Mouse (Mus musculus): ENCODE data around the gene Ubn2. TPM values are rescaled to one million over a fixed set of nuclear protein-coding genes. Genes with fewer than 3 reads are reported as not detected.
A peak's percentile ranks its signal among the peaks of the same experiment; 100 is the strongest.
"Not testable (repeated sequence)": the region's sequence is repeated elsewhere in the genome, so short reads cannot be mapped to it uniquely, and the experiment has no call there.

Ubn2 gene
- 16.2 and 16.6 TPM in 2 replicates for polyA plus RNA-seq (2012; rRNA removed)

GRCm38 (mm10) chr6:38433261-38434033, at the start of gene Ubn2:
Ubn2 (plus strand) TSS chr6:38433950.
- H3K27ac ChIP-seq (ENCODE audit: control insufficient read depth, insufficient read depth, low read length) = peak within 1 kb of the TSS; percentile 69
- TF ChIP-seq CTCF (IDR thresholded peaks at IDR 0.05; ENCODE audit: borderline replicate concordance, control insufficient read depth, extremely low read depth, insufficient read depth, low read length, poor library complexity) (no peak), POLR2A (IDR thresholded peaks at IDR 0.05; ENCODE audit: control insufficient read depth, extremely low read depth, insufficient read depth, low read length, poor library complexity) (peak; percentile 40)
- peak within 1 kb of the TSS; percentile 71 for H3K4me3 ChIP-seq (ENCODE audit: control insufficient read depth, insufficient read depth, low read length)
- no peaks in the 10 kb centered on the region for H3K36me3 ChIP-seq (ENCODE audit: control insufficient read depth, insufficient read depth, low read length)
- H3K27me3 ChIP-seq (ENCODE audit: control insufficient read depth, insufficient read depth, low read length) = no peaks in the 10 kb centered on the region
- H3K4me1 ChIP-seq (replicated peaks; ENCODE audit: control insufficient read depth, insufficient read depth, low read length) = no peaks in the 10 kb centered on the region; the same call in 1 of the 2 replicates
- peak; percentile 99 for DNase-seq
- under 1% methylated on average over 64 of the region's 64 CpGs for WGBS

GRCm38 (mm10) chr6:38389671-38390070, 44.1 kb upstream of the Ubn2 start:
- TF ChIP-seq POLR2A (IDR thresholded peaks at IDR 0.05; ENCODE audit: control insufficient read depth, extremely low read depth, insufficient read depth, low read length, poor library complexity) (no peak), CTCF (IDR thresholded peaks at IDR 0.05; ENCODE audit: borderline replicate concordance, control insufficient read depth, extremely low read depth, insufficient read depth, low read length, poor library complexity) (no peak)
- Histone ChIP-seq H3K4me3 (ENCODE audit: control insufficient read depth, insufficient read depth, low read length) (no peak overlapping the region), H3K4me1 (replicated peaks; ENCODE audit: control insufficient read depth, insufficient read depth, low read length) (no peaks in the 10 kb centered on the region), H3K36me3 (ENCODE audit: control insufficient read depth, insufficient read depth, low read length) (no peaks in the 10 kb centered on the region), H3K27ac (ENCODE audit: control insufficient read depth, insufficient read depth, low read length) (no peak overlapping the region), H3K27me3 (ENCODE audit: control insufficient read depth, insufficient read depth, low read length) (no peaks in the 10 kb centered on the region)
- WGBS = 85% methylated on average over 3 of the region's 3 CpGs
- DNase-seq = peak; percentile 26

GRCm38 (mm10) chr6:38432457-38432856, 1.3 kb upstream of the Ubn2 start:
- H3K27me3 ChIP-seq (ENCODE audit: control insufficient read depth, insufficient read depth, low read length); DNase-seq; H3K27ac ChIP-seq (ENCODE audit: control insufficient read depth, insufficient read depth, low read length); H3K4me1 ChIP-seq (replicated peaks; ENCODE audit: control insufficient read depth, insufficient read depth, low read length); H3K36me3 ChIP-seq (ENCODE audit: control insufficient read depth, insufficient read depth, low read length); H3K4me3 ChIP-seq (ENCODE audit: control insufficient read depth, insufficient read depth, low read length): not testable (repeated sequence)
- 86% methylated on average over 5 of the region's 5 CpGs for WGBS

GRCm38 (mm10) chr6:38434055-38435023, 589 bp downstream of the Ubn2 start:
- under 1% methylated on average over 114 of the region's 118 CpGs for WGBS
- TF ChIP-seq CTCF (IDR thresholded peaks at IDR 0.05; ENCODE audit: borderline replicate concordance, control insufficient read depth, extremely low read depth, insufficient read depth, low read length, poor library complexity) = no peak
- TF ChIP-seq POLR2A (IDR thresholded peaks at IDR 0.05; ENCODE audit: control insufficient read depth, extremely low read depth, insufficient read depth, low read length, poor library complexity) = no peak
- DNase-seq = peak; percentile 58
- Histone ChIP-seq H3K27me3 (ENCODE audit: control insufficient read depth, insufficient read depth, low read length) (no peaks in the 10 kb centered on the region), H3K4me3 (ENCODE audit: control insufficient read depth, insufficient read depth, low read length) (peak overlapping the region; percentile 71), H3K4me1 (replicated peaks; ENCODE audit: control insufficient read depth, insufficient read depth, low read length) (no peaks in the 10 kb centered on the region; the same call in 1 of the 2 replicates), H3K36me3 (ENCODE audit: control insufficient read depth, insufficient read depth, low read length) (no peaks in the 10 kb centered on the region), H3K27ac (ENCODE audit: control insufficient read depth, insufficient read depth, low read length) (peak overlapping the region; percentile 49)

- H3K27ac ChIP-seq (ENCODE audit: control insufficient read depth, insufficient read depth, low read length) = no peak overlapping the region
- no peak for DNase-seq
These were observed 10.1 kb downstream of the Ubn2 start for GRCm38 (mm10) chr6:38443842-38444241.

GRCm38 (mm10) chr6:38448295-38448694, 14.5 kb downstream of the Ubn2 start:
- WGBS = 90% methylated on average over 2 of the region's 2 CpGs

More at GRCm38 (mm10) chr6:38443842-38444241, 10.1 kb downstream of the Ubn2 start:
- 97% methylated on average over 3 of the region's 3 CpGs for WGBS
- H3K4me1 ChIP-seq (replicated peaks; ENCODE audit: control insufficient read depth, insufficient read depth, low read length) = no peaks in the 10 kb centered on the region
- TF ChIP-seq POLR2A (IDR thresholded peaks at IDR 0.05; ENCODE audit: control insufficient read depth, extremely low read depth, insufficient read depth, low read length, poor library complexity) (no peak), CTCF (IDR thresholded peaks at IDR 0.05; ENCODE audit: borderline replicate concordance, control insufficient read depth, extremely low read depth, insufficient read depth, low read length, poor library complexity) (no peak)
- no peaks in the 10 kb centered on the region for H3K27me3 ChIP-seq (ENCODE audit: control insufficient read depth, insufficient read depth, low read length)
- H3K36me3 ChIP-seq (ENCODE audit: control insufficient read depth, insufficient read depth, low read length) = peaks cover 13% of the 10 kb centered on the region; the same call in 1 of the 2 replicates
- no peak overlapping the region for H3K4me3 ChIP-seq (ENCODE audit: control insufficient read depth, insufficient read depth, low read length)

More at GRCm38 (mm10) chr6:38448295-38448694, 14.5 kb downstream of the Ubn2 start:
- TF ChIP-seq CTCF (IDR thresholded peaks at IDR 0.05; ENCODE audit: borderline replicate concordance, control insufficient read depth, extremely low read depth, insufficient read depth, low read length, poor library complexity) = no peak
- TF ChIP-seq POLR2A (IDR thresholded peaks at IDR 0.05; ENCODE audit: control insufficient read depth, extremely low read depth, insufficient read depth, low read length, poor library complexity) = no peak
- no peak overlapping the region for H3K4me3 ChIP-seq (ENCODE audit: control insufficient read depth, insufficient read depth, low read length)
- no peak overlapping the region for H3K27ac ChIP-seq (ENCODE audit: control insufficient read depth, insufficient read depth, low read length)
- no peaks in the 10 kb centered on the region for H3K4me1 ChIP-seq (replicated peaks; ENCODE audit: control insufficient read depth, insufficient read depth, low read length)
- H3K27me3 ChIP-seq (ENCODE audit: control insufficient read depth, insufficient read depth, low read length) = no peaks in the 10 kb centered on the region
- DNase-seq = no peak
- H3K36me3 ChIP-seq (ENCODE audit: control insufficient read depth, insufficient read depth, low read length) = peaks cover 10% of the 10 kb centered on the region; the same call in 1 of the 2 replicates
